Comparison of ENCODE assay signal across 15 mouse cellular contexts in the genomic region with DNA sequence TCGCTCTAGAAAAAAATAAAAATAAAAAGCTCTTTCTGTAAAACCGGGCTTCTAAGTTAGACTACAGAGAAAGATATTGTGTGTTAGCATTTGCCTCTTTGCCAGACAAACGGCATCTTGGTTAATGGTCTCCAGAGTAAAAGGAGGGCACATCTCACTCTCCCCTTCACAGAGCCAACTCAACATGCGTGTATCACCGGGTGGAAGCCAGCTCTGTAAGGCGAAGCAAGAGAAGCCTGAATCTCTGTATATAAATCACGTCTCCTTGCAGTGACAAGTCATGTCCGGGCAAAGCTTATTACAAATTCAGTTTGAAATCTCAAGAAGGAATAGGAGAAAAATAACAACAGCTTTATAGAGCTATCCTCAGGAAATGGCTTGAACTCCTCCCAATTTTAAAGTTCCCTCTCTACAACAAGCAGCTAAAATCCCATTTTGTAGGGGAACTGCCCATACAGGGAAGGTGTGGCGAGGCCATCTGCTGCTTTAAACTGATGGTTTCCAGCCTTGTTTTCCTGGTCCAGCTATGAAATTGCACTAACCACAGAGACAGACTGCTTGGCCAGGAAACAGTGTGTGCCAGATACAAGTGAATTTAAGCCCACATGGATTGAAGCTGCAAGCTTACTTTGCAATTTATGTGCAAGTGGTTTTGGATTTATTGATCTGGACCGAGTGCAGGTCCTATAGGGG.
DNase-seq lines count a peak whose midpoint lies in the region; ATAC-seq and TF ChIP-seq lines count a peak whose summit lies in the region.
"Had no signal": no experiment of that assay in that cellular context is flagged by ENCODE, and none has a peak within 500 bp of the region (broad histone marks: within the 10 kb centered on the region; RNA-seq: fewer than 3 reads in every experiment).

No protein-coding gene starts in this region.

- H3K9ac ChIP-seq in embryonic facial prominence, embryonic 15.5 days = no peak overlapping the region
- H3K9ac ChIP-seq in midbrain, embryonic 16.5 days (ENCODE audit: low read depth, low read length) = no peak overlapping the region

- no peak for DNase-seq in cerebellum, postnatal 4 days (ENCODE audit: low spot score in 2 of 2)
- DNase-seq in left cerebral cortex, adult 2 months (ENCODE audit: extremely low spot score in 1 of 2, low spot score in 2 of 2) = no peak
- no peak for DNase-seq in left cerebral cortex, adult 11 months (ENCODE audit: low spot score)
- DNase-seq in liver = no peak
- no peak for DNase-seq in spleen, postnatal 14 days (ENCODE audit: low spot score in 2 of 2)
- DNase-seq: adrenal gland, postnatal 14 days; embryo, embryonic 11 days; gastrocnemius, postnatal 10 days; heart, postnatal 4 days; kidney, postnatal 14 days; right cerebral cortex, postnatal 4 days had no signal

- no peak for TF ChIP-seq CTCF in left cerebral cortex, adult 2 months (IDR thresholded peaks at IDR 0.05)

- no peaks in the 10 kb centered on the region for H3K27me3 ChIP-seq in embryonic facial prominence, embryonic 15.5 days
- no peaks in the 10 kb centered on the region for H3K27me3 ChIP-seq in midbrain, embryonic 16.5 days (ENCODE audit: control insufficient read depth, insufficient read depth, low read depth, low read length)

- no peak overlapping the region for H3K4me2 ChIP-seq in embryonic facial prominence, embryonic 15.5 days (replicated peaks)
- no peak overlapping the region for H3K4me2 ChIP-seq in midbrain, embryonic 16.5 days (ENCODE audit: low read length)

- WGBS in embryonic facial prominence, embryonic 15.5 days = 59% methylated on average over 10 of the region's 10 CpGs
- WGBS in midbrain, embryonic 16.5 days = 72% methylated on average over 10 of the region's 10 CpGs

- ATAC-seq in cerebellum, adult (ENCODE audit: insufficient number of reproducible peaks, low FRiP score, low TSS enrichment) = peak; percentile 92
- no peak for ATAC-seq in embryonic facial prominence, embryonic 15.5 days (ENCODE audit: insufficient number of reproducible peaks, low FRiP score, low TSS enrichment, low read depth)
- no peak for ATAC-seq in midbrain, embryonic 16.5 days
- ATAC-seq: lung, postnatal 0 days had no signal

- no peaks in the 10 kb centered on the region for H3K9me3 ChIP-seq in embryonic facial prominence, embryonic 15.5 days (replicated peaks)
- H3K9me3 ChIP-seq in midbrain, embryonic 16.5 days (replicated peaks; ENCODE audit: control insufficient read depth, low read length, poor library complexity, severe bottlenecking) = no peaks in the 10 kb centered on the region

- H3K36me3 ChIP-seq in embryonic facial prominence, embryonic 15.5 days = no peaks in the 10 kb centered on the region
- H3K36me3 ChIP-seq in midbrain, embryonic 16.5 days (ENCODE audit: control insufficient read depth, insufficient read depth, low read length) = no peaks in the 10 kb centered on the region

- no peak overlapping the region for H3K4me3 ChIP-seq in left cerebral cortex, adult 2 months
- no peak overlapping the region for H3K4me3 ChIP-seq in embryonic facial prominence, embryonic 15.5 days (replicated peaks)
- no peak overlapping the region for H3K4me3 ChIP-seq in midbrain, embryonic 16.5 days (ENCODE audit: low read depth, low read length)

- peaks cover 4% of the 10 kb centered on the region; the same call in 1 of the 2 replicates for H3K4me1 ChIP-seq in embryonic facial prominence, embryonic 15.5 days
- 0 out of 2 replicates have a peak, but pooled peaks cover 3% of the 10 kb centered on the region for H3K4me1 ChIP-seq in midbrain, embryonic 16.5 days (ENCODE audit: control insufficient read depth, insufficient read depth, low read length)

- H3K27ac ChIP-seq in left cerebral cortex, adult 2 months = peak overlapping the region; percentile 53
- 0 out of 2 replicates have a peak overlapping the region, but pooled peaks have one; percentile 14 for H3K27ac ChIP-seq in embryonic facial prominence, embryonic 15.5 days (replicated peaks)
- peak overlapping the region; percentile 25; the same call in 1 of the 2 replicates for H3K27ac ChIP-seq in midbrain, embryonic 16.5 days (ENCODE audit: low read length)

- intact Hi-C loops in left cerebral cortex, adult 2 months (cut with DNase I) = loop anchor here (5.0 kb wide), 1 partner anchor 165 kb away; no protein-coding TSS in a partner anchor
